Mouse (Mus musculus): ENCODE data around the gene Arxes2.

Gene Arxes2

DNA sequence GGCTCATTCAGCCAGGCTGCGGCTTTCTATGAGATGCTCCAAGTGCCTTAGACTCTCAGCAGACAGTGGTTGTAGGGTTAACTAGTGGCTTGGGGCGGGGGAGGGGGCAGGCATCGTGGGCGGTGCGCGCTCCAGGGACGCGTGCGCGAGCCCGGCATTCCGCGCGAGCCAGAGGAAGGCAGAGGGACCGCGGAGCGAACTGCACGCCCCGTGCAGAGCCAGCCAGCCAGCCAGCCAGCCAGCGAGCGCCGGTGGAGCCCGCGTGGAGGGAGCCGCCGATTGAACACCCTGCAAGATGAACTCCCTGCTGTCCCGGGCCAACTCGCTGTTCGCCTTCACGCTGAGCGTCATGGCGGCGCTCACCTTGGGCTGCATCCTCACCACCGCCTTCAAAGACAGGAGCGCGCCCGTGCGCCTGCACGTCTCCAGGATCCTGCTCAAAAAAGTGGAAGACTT lies at the start of gene Arxes2:
TSS of gene Arxes2 (plus strand) at position 161 of the 456 bp plus-strand sequence.
- peak; percentile 33 to 60 for DNase-seq

GRCm38 (mm10) chrX:135948699-135949437 lies 44.8 kb upstream of the Arxes2 start:
- DNase-seq: no peak

DNA sequence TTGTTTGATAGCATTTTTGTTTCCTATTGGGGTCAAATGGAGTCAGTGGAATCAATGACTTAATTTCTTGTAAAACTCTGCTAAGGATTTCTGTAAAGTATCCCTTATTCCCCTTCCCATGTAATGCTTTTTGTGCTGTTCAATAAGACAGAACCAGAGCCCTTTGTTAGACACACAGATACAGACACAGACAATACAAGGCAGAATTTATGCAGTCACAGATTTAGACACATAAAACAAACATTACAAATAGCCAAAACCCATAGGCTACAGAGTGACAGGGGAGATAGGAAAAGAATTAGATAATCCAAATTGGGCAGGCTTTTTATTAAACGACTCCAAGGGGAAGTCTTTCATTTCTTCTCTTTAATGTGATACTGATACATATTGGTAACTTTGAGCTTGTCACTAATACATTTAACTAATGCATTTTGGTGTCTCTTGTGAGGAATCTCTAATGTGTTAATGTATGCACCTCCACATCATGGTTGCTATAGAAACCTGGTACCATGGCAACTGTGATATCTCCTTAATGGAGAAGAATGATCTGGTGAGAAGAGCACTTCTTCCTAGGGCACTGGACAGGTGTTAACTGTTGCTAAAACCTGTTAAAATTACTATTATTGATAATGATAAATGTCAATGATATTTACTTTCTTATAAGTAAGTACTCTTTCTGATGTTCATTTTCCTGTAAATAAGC lies 36.5 kb upstream of the Arxes2 start:
- no peak for DNase-seq

GRCm38 (mm10) chrX:135957691-135958081 lies 35.9 kb upstream of the Arxes2 start:
- no peak for DNase-seq

DNA sequence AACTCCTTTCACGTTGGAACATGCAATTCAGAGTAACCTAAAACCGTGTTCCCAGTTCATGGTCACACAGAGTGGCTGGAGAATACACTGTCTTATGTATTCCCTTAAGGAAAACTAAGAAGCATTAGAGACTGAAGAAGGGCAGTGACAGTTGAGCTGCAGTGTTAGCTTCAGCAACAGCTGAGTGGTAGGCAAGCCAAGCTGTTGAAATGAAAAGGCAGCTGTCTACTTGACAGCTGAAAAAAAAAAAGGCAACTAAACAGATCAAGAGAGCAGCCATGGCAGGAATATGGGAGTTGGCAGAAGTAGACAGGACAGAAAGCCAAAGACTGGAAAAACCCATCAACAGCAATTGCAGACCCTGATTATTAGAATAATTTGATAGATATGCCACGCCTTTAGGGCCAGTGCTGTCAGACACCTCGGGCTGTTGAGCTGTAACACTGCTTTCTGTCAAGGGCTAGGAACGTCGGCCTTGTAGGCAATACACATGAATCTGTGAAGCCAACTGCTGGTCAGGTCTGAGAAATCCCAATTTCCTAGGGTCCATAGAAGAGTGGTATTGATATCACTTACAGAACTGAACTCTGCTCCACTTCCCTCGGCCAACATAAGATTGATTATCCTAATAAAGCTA lies 34.9 kb upstream of the Arxes2 start:
- DNase-seq: no peak

GRCm38 (mm10) chrX:135959536-135959935 lies 34.1 kb upstream of the Arxes2 start:
- no peak for DNase-seq

GRCm38 (mm10) chrX:135962342-135962741 lies 31.3 kb upstream of the Arxes2 start:
- DNase-seq: no peak

GRCm38 (mm10) chrX:135963130-135963529 lies 30.5 kb upstream of the Arxes2 start:
- no peak for DNase-seq

DNA sequence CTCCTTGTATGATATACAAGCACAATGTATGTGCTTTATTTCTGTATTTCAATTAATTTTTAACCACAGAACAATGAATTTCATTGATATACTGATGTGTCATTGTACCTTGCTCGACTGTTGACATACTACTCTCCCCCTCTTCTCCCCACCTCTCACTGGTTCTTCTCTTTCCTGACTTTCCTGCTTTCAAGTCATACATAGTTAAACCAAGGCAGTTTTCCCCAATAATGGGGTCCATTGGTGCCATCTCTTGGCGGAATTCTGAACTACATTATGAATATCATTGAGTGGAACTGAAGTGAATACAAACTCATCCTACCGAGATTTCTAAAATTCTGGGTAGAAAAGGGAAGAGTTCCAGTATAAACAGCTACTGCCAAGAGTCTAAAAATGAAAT lies 30.0 kb upstream of the Arxes2 start:
- DNase-seq: peak in 1 of 2 experiments; percentile 31

GRCm38 (mm10) chrX:135973597-135974423 lies 19.8 kb upstream of the Arxes2 start:
- no peak for DNase-seq

DNA sequence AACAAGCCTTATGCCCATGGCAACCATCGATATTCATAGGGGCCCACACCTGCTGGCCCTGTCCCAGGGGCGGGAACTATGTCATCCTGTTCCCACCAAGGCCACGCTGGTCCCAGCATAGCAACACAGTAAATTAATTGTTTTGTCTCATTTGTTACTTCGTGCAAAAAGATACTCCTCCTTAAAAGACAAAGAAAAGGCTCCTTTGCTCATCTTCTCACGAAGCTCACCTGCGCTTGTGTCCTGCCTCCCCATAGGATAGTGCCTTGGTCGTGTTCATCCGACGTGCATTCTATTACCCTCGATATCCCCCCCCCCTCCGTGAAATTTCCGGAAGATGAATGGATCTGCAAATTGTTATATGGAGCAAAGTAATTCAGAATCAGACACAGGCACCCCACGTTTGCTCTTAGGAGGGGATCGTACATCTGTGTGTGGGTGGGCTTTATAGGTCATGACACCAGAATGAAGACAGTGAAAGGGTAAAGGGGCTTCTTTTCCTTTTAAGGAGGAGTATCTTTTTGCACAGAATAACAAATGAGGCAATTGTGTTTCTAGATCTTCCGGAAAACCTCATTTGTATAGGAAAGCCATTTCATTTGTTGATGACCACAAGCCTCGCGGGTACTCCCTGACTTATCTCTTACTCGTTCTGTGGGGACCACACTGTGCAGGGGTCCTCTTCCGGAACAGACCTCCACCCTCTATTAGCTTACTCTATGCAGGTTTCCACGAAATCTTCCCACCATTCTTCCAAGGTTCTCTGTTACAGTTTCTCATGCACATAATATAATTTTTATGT lies 19.0 kb upstream of the Arxes2 start:
- peak in 1 of 2 experiments; percentile 5 for DNase-seq

DNA sequence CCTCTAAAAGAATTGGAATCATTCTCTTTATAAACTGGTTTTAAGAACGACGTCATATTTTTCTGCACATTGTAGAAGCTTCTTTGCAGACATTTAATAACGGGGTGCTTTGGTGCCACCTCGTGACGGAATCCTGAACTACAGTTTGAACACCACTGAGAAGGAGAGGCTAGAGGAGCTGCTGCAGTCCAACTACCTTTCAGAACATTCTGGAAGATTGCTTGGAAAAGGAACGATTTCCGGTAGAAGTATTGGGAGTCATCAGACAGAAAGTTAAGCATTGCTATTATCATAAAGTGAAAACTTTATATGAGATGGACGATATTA lies 18.4 kb upstream of the Arxes2 start:
- DNase-seq: peak; percentile 81 to 87

DNA sequence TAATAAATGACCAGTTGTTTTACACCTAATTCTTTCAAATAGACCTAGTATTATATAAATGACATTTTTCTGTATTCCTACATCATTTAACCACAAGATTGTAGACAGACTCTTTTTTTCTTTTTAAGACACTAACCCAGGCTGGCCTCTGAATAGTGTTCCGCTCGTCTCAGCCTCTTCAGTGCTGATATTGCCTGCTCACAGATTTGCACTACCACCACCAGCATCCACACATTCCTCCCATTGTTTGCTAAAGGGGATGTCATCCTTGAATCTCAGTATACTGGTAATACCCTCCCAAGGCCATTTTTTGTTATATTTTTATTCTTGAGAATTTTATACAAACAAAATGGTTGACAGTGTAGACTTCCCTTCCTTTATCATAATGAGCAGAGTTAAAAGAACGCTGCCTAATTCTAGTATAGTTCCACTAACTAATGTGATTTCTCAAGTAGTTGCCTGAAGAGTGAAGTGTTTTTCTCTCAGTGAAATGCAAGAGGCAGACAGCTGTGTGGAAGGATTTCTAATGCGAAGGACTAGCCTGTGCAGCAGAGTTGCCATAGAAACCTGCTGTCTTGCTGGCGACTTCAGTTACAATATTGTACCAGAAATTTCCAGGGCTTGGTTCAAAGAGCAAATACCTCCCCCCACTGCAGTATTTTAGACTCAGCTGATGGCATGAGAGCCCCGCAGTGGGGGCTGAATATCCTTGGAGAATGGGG lies 8.9 kb upstream of the Arxes2 start:
- no peak for DNase-seq

DNA sequence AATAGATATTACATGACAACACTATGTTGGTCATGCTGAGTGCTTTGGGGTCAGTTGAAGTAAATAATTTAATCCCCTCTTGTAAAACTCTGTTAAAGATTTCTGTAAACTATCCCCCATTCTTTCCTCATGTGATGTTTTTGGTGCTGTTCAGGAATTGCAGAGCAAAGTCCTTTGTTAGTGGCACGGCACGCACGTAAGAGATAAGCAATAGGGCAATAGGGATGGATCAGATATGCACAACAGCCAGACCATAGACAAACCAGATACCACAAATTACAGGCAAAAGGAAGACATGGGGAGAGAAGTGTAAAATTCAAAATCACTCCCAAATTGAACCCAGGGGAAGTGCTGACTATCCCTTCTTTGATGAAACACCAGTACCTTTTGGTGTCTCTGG lies 7.4 kb upstream of the Arxes2 start:
- DNase-seq: no peak

- no peak for DNase-seq
Measured at GRCm38 (mm10) chrX:135990661-135991060, 3.0 kb upstream of the Arxes2 start.

- peak; percentile 27 to 35 for DNase-seq
Measured at GRCm38 (mm10) chrX:135993192-135993594, 431 bp upstream of the Arxes2 start.

- DNase-seq: no peak
Measured at GRCm38 (mm10) chrX:136007199-136007843, 13.7 kb downstream of the Arxes2 start.

- DNase-seq: no peak
Measured at GRCm38 (mm10) chrX:136014392-136014791, 20.8 kb downstream of the Arxes2 start.

DNA sequence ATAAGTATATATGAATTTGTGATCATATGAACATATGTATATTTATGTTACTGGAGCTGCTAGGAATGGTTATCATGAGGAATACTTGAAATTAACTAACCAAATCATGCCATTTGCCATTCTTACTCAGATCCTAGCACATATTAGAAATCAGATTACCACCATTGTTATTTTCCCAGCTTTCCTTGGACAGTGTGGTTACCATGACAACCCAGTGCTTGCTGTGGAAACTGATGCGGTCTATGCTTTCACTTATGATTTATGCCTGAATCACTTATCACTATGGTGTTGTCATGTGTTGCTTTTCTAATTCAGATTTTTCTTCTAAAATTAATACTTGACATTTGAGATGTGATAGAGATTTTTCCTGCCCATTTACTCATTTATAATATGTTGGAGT lies 36.7 kb downstream of the Arxes2 start:
- no peak for DNase-seq

DNA sequence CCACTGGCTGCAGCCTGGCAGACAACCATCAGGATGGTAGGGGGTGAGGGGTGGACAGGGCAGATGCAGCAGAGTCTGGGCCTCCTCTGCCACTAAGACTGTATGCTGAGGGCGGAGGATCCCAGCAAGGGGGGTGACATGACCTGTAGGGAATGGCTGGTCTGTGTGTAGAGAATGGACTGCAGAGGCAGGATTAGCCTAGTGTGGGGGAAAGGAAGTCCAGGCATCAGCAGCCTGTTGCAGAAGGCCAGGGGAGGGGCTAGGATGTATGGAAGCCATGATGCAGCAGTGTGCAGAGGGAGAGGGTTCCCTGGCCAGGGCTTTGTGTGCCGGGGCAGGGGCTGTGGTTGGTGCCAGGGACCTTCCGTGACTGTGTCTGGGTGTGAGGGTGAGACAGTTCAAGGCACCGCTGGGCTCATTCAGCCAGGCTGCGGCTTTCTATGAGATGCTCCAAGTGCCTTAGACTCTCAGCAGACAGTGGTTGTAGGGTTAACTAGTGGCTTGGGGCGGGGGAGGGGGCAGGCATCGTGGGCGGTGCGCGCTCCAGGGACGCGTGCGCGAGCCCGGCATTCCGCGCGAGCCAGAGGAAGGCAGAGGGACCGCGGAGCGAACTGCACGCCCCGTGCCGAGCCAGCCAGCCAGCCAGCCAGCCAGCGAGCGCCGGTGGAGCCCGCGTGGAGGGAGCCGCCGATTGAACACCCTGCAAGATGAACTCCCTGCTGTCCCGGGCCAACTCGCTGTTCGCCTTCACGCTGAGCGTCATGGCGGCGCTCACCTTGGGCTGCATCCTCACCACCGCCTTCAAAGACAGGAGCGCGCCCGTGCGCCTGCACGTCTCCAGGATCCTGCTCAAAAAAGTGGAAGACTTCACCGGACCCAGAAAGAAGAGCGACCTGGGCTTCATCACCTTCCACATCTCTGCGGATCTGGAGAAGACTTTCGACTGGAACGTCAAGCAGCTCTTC lies 39.5 kb downstream of the Arxes2 start, which contains the start of gene Arxes1:
TSS of gene Arxes1 (plus strand) at position 569 of the 965 bp plus-strand sequence.
- peak; percentile 65 to 75 for DNase-seq
